Mouse (Mus musculus): ENCODE measurements around the gene Fam205a3.
"Not testable (repeated sequence)": the region's sequence is repeated elsewhere in the genome, so short reads cannot be mapped to it uniquely, and the experiment has no call there.

The Fam205a3 gene

DNA sequence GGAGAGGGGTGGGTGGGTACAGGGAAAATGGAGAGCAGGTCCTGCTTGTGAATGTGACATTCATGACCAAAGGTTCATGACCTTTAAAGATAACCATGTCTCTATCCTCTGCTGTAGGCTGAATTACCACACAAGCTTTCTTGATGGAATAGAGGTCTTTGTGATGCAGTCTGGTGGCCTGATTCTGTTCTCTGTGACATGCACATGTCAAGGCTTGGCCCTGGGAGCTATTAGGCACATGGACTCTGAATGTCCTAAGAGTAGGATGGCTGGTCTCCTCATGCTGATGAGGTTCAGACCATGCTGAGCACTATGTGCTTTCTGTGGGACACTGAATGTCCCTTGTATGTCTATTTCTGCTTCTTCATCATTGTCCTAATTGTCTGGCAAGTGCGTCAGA lies at the start of gene Fam205a3:
Fam205a3 (plus strand) TSS at position 301 of the 400 bp plus-strand sequence.
- DNase-seq = not testable (repeated sequence)

DNA sequence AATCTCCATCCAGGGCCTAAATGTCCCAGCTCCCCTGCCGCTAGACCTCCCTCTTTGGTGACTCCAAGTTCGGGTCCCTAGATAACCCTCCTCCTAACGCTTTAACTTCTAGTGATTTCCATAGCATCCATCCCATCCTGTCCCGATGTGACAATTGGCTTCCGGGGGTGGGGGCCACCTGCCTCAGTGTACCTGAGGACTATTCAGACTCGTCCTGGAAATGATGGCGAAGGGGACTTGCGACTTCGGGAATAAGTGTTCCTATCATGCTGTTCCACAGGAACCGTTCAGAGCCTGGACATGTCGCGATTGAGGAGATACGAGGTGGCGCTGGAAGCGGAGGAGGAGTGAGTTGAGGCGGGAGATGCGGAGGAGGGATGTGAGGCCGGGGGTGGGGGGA lies 24.2 kb upstream of the Fam205a3 start, which contains the start of gene Gm21953:
Gm21953 (plus strand) TSS at position 301 of the 400 bp plus-strand sequence.
- DNase-seq = not testable (repeated sequence)
